Mouse (Mus musculus): ENCODE data around the gene Gm16253. TPM values are rescaled to one million over a fixed set of nuclear protein-coding genes. Genes with fewer than 3 reads are reported as not detected.

Gm16253 gene
- total and polyA plus RNA-seq, 3 experiments, result 1.4 TPM; not detected in 2

GRCm38 (mm10) chr3:96575272-96575984, 1.4 kb upstream of the Gm16253 start:
- Histone ChIP-seq H3K4me1 (ENCODE audit: control insufficient read depth in 1 of 2, insufficient read depth in 2 of 2, low read length in 2 of 2) (peaks cover 9 to 36% of the 10 kb centered on the region in 2 experiments), H3K36me3 (ENCODE audit: control insufficient read depth in 1 of 2, insufficient read depth in 2 of 2, low read length in 2 of 2) (peaks cover 0 to 24% of the 10 kb centered on the region in 2 experiments; a peak in 2 of 4 replicates), H3K79me2 (ENCODE audit: control insufficient read depth, insufficient read depth, low read length, poor library complexity) (peaks cover 3% of the 10 kb centered on the region; the same call in 1 of the 2 replicates), H3K9ac (ENCODE audit: control insufficient read depth, low read depth, low read length, poor library complexity, severe bottlenecking) (peak overlapping the region; percentile 77; the same call in 1 of the 2 replicates), H3K9me3 (replicated peaks; ENCODE audit: insufficient read depth, low read length) (no peaks in the 10 kb centered on the region), H3K27ac (ENCODE audit: control insufficient read depth, low read depth, low read length) (no peak overlapping the region), H3K4me3 (ENCODE audit: control insufficient read depth in 1 of 2, insufficient read depth in 1 of 2, low read depth in 2 of 2, low read length in 2 of 2) (no peak overlapping the region; a peak in 1 of 4 replicates), H3K27me3 (ENCODE audit: control insufficient read depth in 1 of 2, insufficient read depth in 2 of 2, low read length in 2 of 2) (no peaks in the 10 kb centered on the region)
- no peak for TF ChIP-seq ZKSCAN1 (IDR thresholded peaks at IDR 0.05; ENCODE audit: low read depth, low read length)
- no peak for TF ChIP-seq GABPA (IDR thresholded peaks at IDR 0.05; ENCODE audit: low read depth, low read length)
- no peak for TF ChIP-seq SIN3A (IDR thresholded peaks at IDR 0.05; ENCODE audit: low read length)
- no peak for TF ChIP-seq EP300 (IDR thresholded peaks at IDR 0.05; ENCODE audit: low read depth in 1 of 2, low read length in 2 of 2)
- no peak for TF ChIP-seq MAZ (IDR thresholded peaks at IDR 0.05; ENCODE audit: low read depth, low read length)
- no peak for TF ChIP-seq MYC (IDR thresholded peaks at IDR 0.05; ENCODE audit: low read depth, low read length)
- TF ChIP-seq E2F4 (IDR thresholded peaks at IDR 0.05; ENCODE audit: borderline replicate concordance, low read depth, low read length), result no peak
- no peak for TF ChIP-seq CHD2 (IDR thresholded peaks at IDR 0.05; ENCODE audit: low read length)
- no peak for TF ChIP-seq RCOR1 (IDR thresholded peaks at IDR 0.05; ENCODE audit: low read depth, low read length)
- no peak for TF ChIP-seq ZNF384 (IDR thresholded peaks at IDR 0.05; ENCODE audit: low read depth, low read length)
- TF ChIP-seq MYB (IDR thresholded peaks at IDR 0.05; ENCODE audit: low read depth, low read length), result no peak
- TF ChIP-seq ETS1 (IDR thresholded peaks at IDR 0.05; ENCODE audit: low read depth, low read length), result no peak
- TF ChIP-seq TCF12 (IDR thresholded peaks at IDR 0.05; ENCODE audit: low read depth, low read length), result no peak
- TF ChIP-seq UBTF (IDR thresholded peaks at IDR 0.05; ENCODE audit: borderline replicate concordance, insufficient read depth, low read depth, low read length), result no peak
- no peak for TF ChIP-seq SMC3 (IDR thresholded peaks at IDR 0.05; ENCODE audit: low read depth, low read length)
- no peak for TF ChIP-seq MAFK (IDR thresholded peaks at IDR 0.05; ENCODE audit: borderline replicate concordance, low read depth, low read length)
- DNase-seq (ENCODE audit: low read depth, low spot score), result no peak

GRCm38 (mm10) chr3:96576005-96576658, 652 bp upstream of the Gm16253 start:
- Histone ChIP-seq H3K27ac (ENCODE audit: control insufficient read depth, low read depth, low read length) (peak overlapping the region; percentile 85), H3K4me3 (ENCODE audit: control insufficient read depth in 1 of 2, insufficient read depth in 1 of 2, low read depth in 2 of 2, low read length in 2 of 2) (peak overlapping the region; percentile 57 to 66), H3K4me1 (ENCODE audit: control insufficient read depth in 1 of 2, insufficient read depth in 2 of 2, low read length in 2 of 2) (peaks cover 9 to 40% of the 10 kb centered on the region in 2 experiments), H3K27me3 (ENCODE audit: control insufficient read depth in 1 of 2, insufficient read depth in 2 of 2, low read length in 2 of 2) (no peaks in the 10 kb centered on the region), H3K9me3 (replicated peaks; ENCODE audit: insufficient read depth, low read length) (no peaks in the 10 kb centered on the region), H3K79me2 (ENCODE audit: control insufficient read depth, insufficient read depth, low read length, poor library complexity) (peaks cover 3% of the 10 kb centered on the region; the same call in 1 of the 2 replicates), H3K9ac (ENCODE audit: control insufficient read depth, low read depth, low read length, poor library complexity, severe bottlenecking) (peak overlapping the region; percentile 77), H3K36me3 (ENCODE audit: control insufficient read depth in 1 of 2, insufficient read depth in 2 of 2, low read length in 2 of 2) (peaks cover 0 to 28% of the 10 kb centered on the region in 2 experiments; a peak in 2 of 4 replicates)
- peak; percentile 76 for TF ChIP-seq ZNF384 (IDR thresholded peaks at IDR 0.05; ENCODE audit: low read depth, low read length)
- TF ChIP-seq NRF1 (IDR thresholded peaks at IDR 0.05; ENCODE audit: insufficient read depth, low read depth, low read length, poor library complexity, severe bottlenecking), result no peak
- DNase-seq (ENCODE audit: low read depth, low spot score), result no peak

Data from MEL (cell line).